Mouse (Mus musculus) forebrain, embryonic 13.5 days (tissue): ENCODE data around the gene Prpf8. TPM values are rescaled to one million over a fixed set of nuclear protein-coding genes. Genes with fewer than 3 reads are reported as not detected.
A peak's percentile ranks its signal among the peaks of the same experiment; 100 is the strongest.

Source experiments
- ATAC-seq: fragments of 200-750 bp; cut with Nextera tagmentation; 2 replicates; pipeline ENCODE4 v1.8.0; 2017
- H3K27ac ChIP-seq: fragments of 300-500 bp; sonication (generic); 2 replicates; pipeline ENCODE4 v1.5.1; 2015; ENCODE audit warnings: inconsistent platforms, mild to moderate bottlenecking, moderate library complexity
- H3K27me3 ChIP-seq: fragments of 300-500 bp; sonication (generic); 2 replicates; pipeline ENCODE4 v1.6.1; 2015; ENCODE audit warnings: mild to moderate bottlenecking, inconsistent platforms
- H3K36me3 ChIP-seq: fragments of 300-500 bp; sonication (generic); 2 replicates; pipeline ENCODE4 v1.6.1; 2015; ENCODE audit warnings: mild to moderate bottlenecking, inconsistent platforms; ENCODE audit not compliant: poor library complexity, severe bottlenecking
- H3K4me1 ChIP-seq: fragments of 300-500 bp; sonication (generic); 2 replicates; pipeline ENCODE4 v1.6.1; 2015; ENCODE audit warnings: inconsistent platforms
- H3K4me2 ChIP-seq: fragments of 300-500 bp; sonication (generic); 2 replicates; pipeline ENCODE4 v1.6.1; 2015; ENCODE audit warnings: inconsistent platforms, mild to moderate bottlenecking, moderate library complexity
- H3K4me3 ChIP-seq: fragments of 300-500 bp; sonication (generic); 2 replicates; pipeline ENCODE4 v1.5.1; 2015; ENCODE audit warnings: mild to moderate bottlenecking, inconsistent platforms
- H3K9ac ChIP-seq: fragments of 300-500 bp; sonication (generic); 2 replicates; pipeline ENCODE4 v1.6.1; 2015; ENCODE audit warnings: mild to moderate bottlenecking, inconsistent platforms
- H3K9me3 ChIP-seq: fragments of 300-500 bp; sonication (generic); replicated peaks from 2 replicates; pipeline ENCODE4 v1.6.1; 2016; ENCODE audit warnings: inconsistent platforms
- WGBS: fragments of 180-500 bp; shearing (Covaris S2); methylation state at CpG from one replicate; pipeline ENCODE4 v1.1.7; 2015; 5-methylcytosine and 5-hydroxymethylcytosine counted together
- polyA plus RNA-seq: library from polyadenylated mRNA; unstranded; fragments of >200 nt; fragmentation: Nextera tagmentation; extraction: Ambion mirVana; gene quantifications from 2 replicates; pipeline ENCODE4 v1.2.1, GENCODE M21; 2015

The Prpf8 gene
- polyA plus RNA-seq, 1 experiment from 2014 or later: 56.3 TPM

- Histone ChIP-seq H3K4me3 (peak overlapping the region; percentile 59), H3K4me2 (peak overlapping the region; percentile 81), H3K27ac (peak overlapping the region; percentile 87), H3K9me3 (no peaks in the 10 kb centered on the region), H3K36me3 (peaks cover 2% of the 10 kb centered on the region; the same call in 1 of the 2 replicates), H3K4me1 (peaks cover 25% of the 10 kb centered on the region), H3K27me3 (no peaks in the 10 kb centered on the region), H3K9ac (peak overlapping the region; percentile 60)
- ATAC-seq: peak; percentile 50
- WGBS: 4% methylated on average over 19 of the region's 19 CpGs
Observed at GRCm38 (mm10) chr11:75460103-75460843, 26.3 kb upstream of the Prpf8 start.

GRCm38 (mm10) chr11:75460844-75461742 lies 25.5 kb upstream of the Prpf8 start, which contains the start of gene Tlcd2:
TSS of gene Tlcd2 (plus strand) at chr11:75461715.
- ATAC-seq: peak; percentile 96
- peak within 1 kb of the TSS; percentile 81 for H3K4me2 ChIP-seq
- H3K9ac ChIP-seq: peak within 1 kb of the TSS; percentile 71
- peaks cover 25% of the 10 kb centered on the region for H3K4me1 ChIP-seq
- H3K4me3 ChIP-seq: peak within 1 kb of the TSS; percentile 59
- H3K27ac ChIP-seq: peak within 1 kb of the TSS; percentile 87
- H3K9me3 ChIP-seq: no peaks in the 10 kb centered on the region
- no peaks in the 10 kb centered on the region for H3K27me3 ChIP-seq
- peaks cover 10% of the 10 kb centered on the region for H3K36me3 ChIP-seq
- WGBS: under 1% methylated on average over 46 of the region's 46 CpGs

GRCm38 (mm10) chr11:75461743-75462252 lies 24.8 kb upstream of the Prpf8 start:
- no peaks in the 10 kb centered on the region for H3K27me3 ChIP-seq
- H3K9ac ChIP-seq: peak overlapping the region; percentile 71
- H3K9me3 ChIP-seq: no peaks in the 10 kb centered on the region; the same call in 1 of the 2 replicates
- peak overlapping the region; percentile 80 for H3K4me2 ChIP-seq
- under 1% methylated on average over 27 of the region's 30 CpGs for WGBS
- H3K36me3 ChIP-seq: peaks cover 10% of the 10 kb centered on the region
- peaks cover 25% of the 10 kb centered on the region for H3K4me1 ChIP-seq
- peak overlapping the region; percentile 19; the same call in 1 of the 2 replicates for H3K27ac ChIP-seq
- peak; percentile 44; the same call in 1 of the 2 replicates for ATAC-seq
- H3K4me3 ChIP-seq: peak overlapping the region; percentile 59

DNA sequence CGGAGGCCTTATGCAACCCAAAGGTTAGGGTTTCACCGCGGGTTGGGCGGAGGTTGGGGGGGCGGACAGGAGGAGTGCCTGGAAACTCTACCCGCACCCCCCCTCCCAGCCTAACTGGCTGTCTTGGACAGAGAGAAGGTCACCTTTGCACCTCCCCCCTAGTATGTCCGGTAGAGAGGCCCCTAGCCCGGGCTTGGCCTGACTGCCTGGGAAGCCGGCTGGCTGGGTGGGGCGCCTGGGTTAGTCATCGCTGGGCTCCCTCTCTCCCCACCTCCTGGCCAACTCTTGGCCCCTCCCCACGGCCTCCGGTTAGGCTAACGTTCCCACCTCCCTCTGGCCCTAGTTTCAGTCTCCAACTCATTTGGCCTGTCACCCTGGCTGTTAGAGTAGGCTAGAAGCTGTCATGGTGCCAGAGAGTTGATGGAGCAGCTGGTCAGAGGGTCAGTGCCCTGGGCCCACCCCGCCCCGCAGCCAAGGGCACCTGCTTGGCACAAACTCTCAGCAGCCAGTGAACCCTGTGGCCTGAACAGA lies 24.3 kb upstream of the Prpf8 start:
- Histone ChIP-seq H3K27ac (no peak overlapping the region), H3K9ac (peak overlapping the region; percentile 71), H3K9me3 (no peaks in the 10 kb centered on the region; the same call in 1 of the 2 replicates), H3K4me3 (peak overlapping the region; percentile 59), H3K4me2 (peak overlapping the region; percentile 80), H3K4me1 (peaks cover 25% of the 10 kb centered on the region), H3K36me3 (peaks cover 10% of the 10 kb centered on the region), H3K27me3 (no peaks in the 10 kb centered on the region)
- no peak for ATAC-seq
- WGBS: 5% methylated on average over 10 of the region's 16 CpGs

GRCm38 (mm10) chr11:75462865-75463336 lies 23.7 kb upstream of the Prpf8 start:
- H3K27me3 ChIP-seq: no peaks in the 10 kb centered on the region; the same call in 1 of the 2 replicates
- ATAC-seq: no peak
- H3K9me3 ChIP-seq: no peaks in the 10 kb centered on the region; the same call in 1 of the 2 replicates
- H3K36me3 ChIP-seq: peaks cover 10% of the 10 kb centered on the region
- peak overlapping the region; percentile 37; the same call in 1 of the 2 replicates for H3K9ac ChIP-seq
- peaks cover 28% of the 10 kb centered on the region for H3K4me1 ChIP-seq
- peak overlapping the region; percentile 59 for H3K4me3 ChIP-seq
- peak overlapping the region; percentile 80 for H3K4me2 ChIP-seq
- 4% methylated on average over 9 of the region's 9 CpGs for WGBS
- H3K27ac ChIP-seq: no peak overlapping the region

- 73% methylated on average over 4 of the region's 4 CpGs for WGBS
- peaks cover 10% of the 10 kb centered on the region for H3K36me3 ChIP-seq
- H3K27ac ChIP-seq: no peak overlapping the region
- ATAC-seq: no peak
- no peaks in the 10 kb centered on the region; the same call in 1 of the 2 replicates for H3K9me3 ChIP-seq
- no peak overlapping the region for H3K4me3 ChIP-seq
- H3K4me1 ChIP-seq: peaks cover 32% of the 10 kb centered on the region
- peaks cover 3% of the 10 kb centered on the region; the same call in 1 of the 2 replicates for H3K27me3 ChIP-seq
- H3K9ac ChIP-seq: no peak overlapping the region
- H3K4me2 ChIP-seq: no peak overlapping the region
Observed at GRCm38 (mm10) chr11:75463624-75464023, 23.0 kb upstream of the Prpf8 start.

DNA sequence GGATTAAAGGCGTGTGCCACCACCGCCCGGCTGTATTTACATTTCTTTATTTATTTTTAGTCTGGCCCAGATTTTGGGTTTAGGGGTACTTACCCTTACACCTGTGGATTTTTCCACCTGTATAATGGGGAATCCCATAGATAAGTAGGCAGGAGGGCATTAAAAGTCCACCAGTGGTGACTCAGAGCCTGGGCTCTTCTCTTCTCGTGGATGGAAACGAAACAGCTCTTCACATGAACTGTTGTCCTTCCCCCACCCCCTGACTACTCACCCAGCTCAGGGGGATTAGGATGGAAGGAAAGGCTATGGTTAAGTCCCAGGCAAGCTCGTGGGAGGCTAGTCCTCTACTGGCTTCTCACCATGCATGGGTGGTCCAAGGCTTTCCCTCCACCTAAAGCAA lies 22.2 kb upstream of the Prpf8 start:
- no peak for ATAC-seq
- H3K4me3 ChIP-seq: no peak overlapping the region
- H3K9me3 ChIP-seq: no peaks in the 10 kb centered on the region; the same call in 1 of the 2 replicates
- H3K27me3 ChIP-seq: peaks cover 3% of the 10 kb centered on the region; the same call in 1 of the 2 replicates
- no peak overlapping the region for H3K27ac ChIP-seq
- WGBS: 86% methylated on average over 6 of the region's 6 CpGs
- H3K36me3 ChIP-seq: peaks cover 10% of the 10 kb centered on the region
- no peak overlapping the region for H3K9ac ChIP-seq
- H3K4me1 ChIP-seq: peaks cover 32% of the 10 kb centered on the region
- H3K4me2 ChIP-seq: no peak overlapping the region

DNA sequence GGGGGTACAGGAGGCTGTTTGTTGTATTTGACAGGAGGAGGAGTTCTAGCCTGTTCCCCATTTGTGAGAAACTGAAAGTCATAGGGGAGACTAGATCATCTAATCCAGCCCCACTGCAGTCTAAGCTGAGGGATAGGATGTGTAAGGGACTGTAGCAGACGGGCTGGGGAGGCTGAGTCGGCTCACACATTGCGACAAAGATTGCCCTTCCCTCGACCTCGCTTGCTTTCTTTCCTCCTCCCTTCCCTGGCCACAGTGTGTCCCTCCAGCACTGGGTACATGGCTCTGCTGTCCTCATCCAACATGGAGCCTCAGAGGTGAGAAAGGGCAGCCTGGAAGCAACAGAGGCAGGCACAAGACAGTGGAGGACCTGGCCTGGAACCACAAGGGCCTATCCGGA lies 21.6 kb upstream of the Prpf8 start:
- Histone ChIP-seq H3K4me3 (no peak overlapping the region), H3K4me1 (peaks cover 27% of the 10 kb centered on the region), H3K9ac (no peak overlapping the region), H3K36me3 (peaks cover 10% of the 10 kb centered on the region), H3K27ac (no peak overlapping the region), H3K9me3 (no peaks in the 10 kb centered on the region; the same call in 1 of the 2 replicates), H3K27me3 (peaks cover 3% of the 10 kb centered on the region; the same call in 1 of the 2 replicates), H3K4me2 (no peak overlapping the region)
- 83% methylated on average over 6 of the region's 6 CpGs for WGBS
- no peak for ATAC-seq

GRCm38 (mm10) chr11:75466731-75467505 lies 19.7 kb upstream of the Prpf8 start:
- H3K27me3 ChIP-seq: peaks cover 3% of the 10 kb centered on the region; the same call in 1 of the 2 replicates
- ATAC-seq: no peak
- peaks cover 20% of the 10 kb centered on the region for H3K4me1 ChIP-seq
- H3K36me3 ChIP-seq: peaks cover 10% of the 10 kb centered on the region
- H3K9ac ChIP-seq: no peak overlapping the region
- H3K27ac ChIP-seq: no peak overlapping the region
- no peaks in the 10 kb centered on the region; the same call in 1 of the 2 replicates for H3K9me3 ChIP-seq
- H3K4me3 ChIP-seq: no peak overlapping the region
- 97% methylated on average over 4 of the region's 4 CpGs for WGBS
- H3K4me2 ChIP-seq: no peak overlapping the region

DNA sequence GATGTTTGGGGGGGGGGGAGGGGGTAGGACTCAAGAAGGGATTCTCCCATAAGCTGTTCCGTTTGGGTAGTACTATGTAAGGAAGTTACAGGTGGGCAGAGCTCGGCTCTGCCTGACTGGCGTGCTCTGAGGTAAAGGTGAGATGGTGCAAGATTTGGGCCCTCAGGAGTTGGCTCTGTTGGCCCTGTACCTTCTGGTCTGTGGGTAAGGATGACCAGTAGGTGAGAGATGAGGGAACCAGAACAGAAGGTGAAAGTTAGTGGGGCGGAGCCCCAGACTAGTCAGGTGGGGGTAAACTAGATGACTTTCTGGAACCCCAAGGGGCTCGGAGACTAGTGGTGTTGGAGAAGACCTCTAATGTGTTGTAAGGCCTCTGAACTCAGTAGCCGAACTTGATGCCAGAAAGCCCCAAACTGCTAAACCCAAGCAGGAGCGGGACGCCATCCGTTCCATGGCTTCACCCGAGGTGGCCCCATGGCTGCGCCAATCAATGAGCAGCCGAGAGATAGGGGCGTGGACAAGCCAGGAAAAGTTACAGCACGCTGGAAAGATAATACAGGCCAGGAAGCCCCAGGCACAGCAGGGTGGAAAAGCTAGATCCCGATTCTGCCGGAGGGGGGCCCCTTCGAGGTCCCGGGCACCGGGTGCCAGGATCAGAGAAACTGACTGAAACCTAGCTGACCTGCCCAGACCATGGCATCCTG lies 19.0 kb upstream of the Prpf8 start:
- Histone ChIP-seq H3K4me2 (peak overlapping the region; percentile 60), H3K36me3 (peaks cover 10% of the 10 kb centered on the region), H3K9ac (peak overlapping the region; percentile 37), H3K27ac (no peak overlapping the region), H3K27me3 (peaks cover 3% of the 10 kb centered on the region; the same call in 1 of the 2 replicates), H3K4me1 (peaks cover 13% of the 10 kb centered on the region), H3K9me3 (no peaks in the 10 kb centered on the region; the same call in 1 of the 2 replicates), H3K4me3 (peak overlapping the region; percentile 27)
- WGBS: 18% methylated on average over 19 of the region's 19 CpGs
- no peak; the same call in 1 of the 2 replicates for ATAC-seq
